ENCODE assay signal across 16 mouse cellular contexts in genomic region chr1:143764443-143764842, GRCm38 (mm10). TPM values are rescaled to one million over a fixed set of nuclear protein-coding genes. Genes with fewer than 3 reads are reported as not detected.
DNase-seq lines count a peak whose midpoint lies in the region; ATAC-seq and TF ChIP-seq lines count a peak whose summit lies in the region.
"Had no signal": no experiment of that assay in that cellular context is flagged by ENCODE, and none has a peak within 500 bp of the region (broad histone marks: within the 10 kb centered on the region; RNA-seq: fewer than 3 reads in every experiment).

No protein-coding gene starts in this region.

- H3K9ac ChIP-seq in embryonic facial prominence, embryonic 14.5 days (ENCODE audit: low read depth, low read length) = no peak overlapping the region
- H3K9ac ChIP-seq in kidney, postnatal 0 days (ENCODE audit: low read depth, low read length) = no peak overlapping the region
- no peak overlapping the region for H3K9ac ChIP-seq in midbrain, embryonic 14.5 days (replicated peaks; ENCODE audit: low read length)
- no peak overlapping the region for H3K9ac ChIP-seq in midbrain, embryonic 11.5 days (ENCODE audit: low read length)
- no peak overlapping the region for H3K9ac ChIP-seq in stomach, postnatal 0 days (ENCODE audit: low read length)
- H3K9ac ChIP-seq: hindbrain, embryonic 14.5 days had no signal

- TF ChIP-seq CTCF in kidney, postnatal 0 days (IDR thresholded peaks at IDR 0.05; ENCODE audit: low read depth) = peak; percentile 42; the same call in 1 of the 2 replicates
- peak; percentile 58 for TF ChIP-seq CTCF in stomach, postnatal 0 days (IDR thresholded peaks at IDR 0.05; ENCODE audit: low read depth)

- TF ChIP-seq EP300 in stomach, postnatal 0 days (optimal IDR thresholded peaks at IDR 0.05) = no peak

- ATAC-seq in embryonic facial prominence, embryonic 14.5 days (ENCODE audit: low read depth) = no peak
- ATAC-seq in kidney, postnatal 0 days (replicated peaks; ENCODE audit: low FRiP score, low read depth) = no peak
- ATAC-seq in midbrain, embryonic 14.5 days (ENCODE audit: low FRiP score, low TSS enrichment) = no peak
- no peak for ATAC-seq in midbrain, embryonic 11.5 days (ENCODE audit: low FRiP score)
- ATAC-seq in stomach, postnatal 0 days (ENCODE audit: low FRiP score, low TSS enrichment) = no peak

- H3K4me3 ChIP-seq in embryonic facial prominence, embryonic 14.5 days (ENCODE audit: low read depth, low read length) = no peak overlapping the region
- H3K4me3 ChIP-seq in embryonic facial prominence, embryonic 10.5 days = no peak overlapping the region
- no peak overlapping the region for H3K4me3 ChIP-seq in kidney, postnatal 0 days (replicated peaks; ENCODE audit: low read depth, low read length)
- no peak overlapping the region for H3K4me3 ChIP-seq in midbrain, embryonic 14.5 days (replicated peaks; ENCODE audit: low read depth, low read length)
- no peak overlapping the region for H3K4me3 ChIP-seq in midbrain, embryonic 11.5 days (ENCODE audit: low read depth, low read length)
- no peak overlapping the region for H3K4me3 ChIP-seq in stomach, postnatal 0 days (ENCODE audit: low read depth, low read length)
- H3K4me3 ChIP-seq: erythroblast, embryonic 14.5 days had no signal

- DNase-seq in embryonic facial prominence, embryonic 14.5 days (ENCODE audit: low spot score) = peak; percentile 14
- DNase-seq in embryonic facial prominence, embryonic 10.5 days (ENCODE audit: low spot score) = no peak
- DNase-seq in kidney, postnatal 0 days (ENCODE audit: low spot score) = peak; percentile 28
- no peak for DNase-seq in kidney, adult 8-10 months
- peak; percentile 49 for DNase-seq in midbrain, embryonic 14.5 days
- DNase-seq in midbrain, embryonic 11.5 days (ENCODE audit: low spot score, missing footprints) = no peak
- DNase-seq in stomach, postnatal 0 days (ENCODE audit: low spot score) = no peak
- no peak for DNase-seq in left cerebral cortex, adult 8-10 months (ENCODE audit: low spot score in 2 of 2)
- DNase-seq: adrenal gland, postnatal 36 days; cerebellum, postnatal 14 days; kidney, adult 11 months; kidney, postnatal 14 days; layer of hippocampus, adult 9-11 months; right cerebral cortex, postnatal 25 days had no signal

- no peak overlapping the region for H3K4me2 ChIP-seq in embryonic facial prominence, embryonic 14.5 days (ENCODE audit: low read depth, low read length)
- no peak overlapping the region for H3K4me2 ChIP-seq in kidney, postnatal 0 days (ENCODE audit: low read length)
- H3K4me2 ChIP-seq in midbrain, embryonic 14.5 days (ENCODE audit: low read length) = no peak overlapping the region
- no peak overlapping the region for H3K4me2 ChIP-seq in midbrain, embryonic 11.5 days
- H3K4me2 ChIP-seq in stomach, postnatal 0 days (replicated peaks; ENCODE audit: low read depth) = no peak overlapping the region
- H3K4me2 ChIP-seq: hindbrain, embryonic 14.5 days had no signal

- H3K4me1 ChIP-seq in embryonic facial prominence, embryonic 14.5 days (ENCODE audit: control insufficient read depth, insufficient read depth, low read length) = no peaks in the 10 kb centered on the region
- no peaks in the 10 kb centered on the region for H3K4me1 ChIP-seq in embryonic facial prominence, embryonic 10.5 days
- no peaks in the 10 kb centered on the region for H3K4me1 ChIP-seq in kidney, postnatal 0 days (replicated peaks; ENCODE audit: insufficient read depth, low read length)
- no peaks in the 10 kb centered on the region for H3K4me1 ChIP-seq in midbrain, embryonic 14.5 days (ENCODE audit: control insufficient read depth, insufficient read depth, low read length)
- no peaks in the 10 kb centered on the region for H3K4me1 ChIP-seq in midbrain, embryonic 11.5 days (ENCODE audit: control insufficient read depth, insufficient read depth, low read length)
- H3K4me1 ChIP-seq in stomach, postnatal 0 days (replicated peaks; ENCODE audit: control insufficient read depth, insufficient read depth) = no peaks in the 10 kb centered on the region

- no peak overlapping the region for H3K27ac ChIP-seq in embryonic facial prominence, embryonic 14.5 days (replicated peaks; ENCODE audit: low read depth, low read length)
- no peak overlapping the region for H3K27ac ChIP-seq in embryonic facial prominence, embryonic 10.5 days (replicated peaks)
- H3K27ac ChIP-seq in kidney, postnatal 0 days = no peak overlapping the region
- no peak overlapping the region for H3K27ac ChIP-seq in midbrain, embryonic 14.5 days (replicated peaks; ENCODE audit: low read depth, low read length)
- H3K27ac ChIP-seq in midbrain, embryonic 11.5 days (ENCODE audit: low read depth, low read length) = no peak overlapping the region
- no peak overlapping the region for H3K27ac ChIP-seq in stomach, postnatal 0 days (replicated peaks)
- H3K27ac ChIP-seq: hindbrain, embryonic 14.5 days had no signal

- peaks cover 48% of the 10 kb centered on the region for H3K36me3 ChIP-seq in embryonic facial prominence, embryonic 14.5 days (ENCODE audit: control insufficient read depth, insufficient read depth, low read length)
- peaks cover 61% of the 10 kb centered on the region for H3K36me3 ChIP-seq in embryonic facial prominence, embryonic 10.5 days (replicated peaks)
- peaks cover 25% of the 10 kb centered on the region; the same call in 1 of the 2 replicates for H3K36me3 ChIP-seq in kidney, postnatal 0 days (ENCODE audit: insufficient read depth, low read length)
- peaks cover 67% of the 10 kb centered on the region for H3K36me3 ChIP-seq in midbrain, embryonic 14.5 days (ENCODE audit: control insufficient read depth, insufficient read depth, low read length)
- H3K36me3 ChIP-seq in midbrain, embryonic 11.5 days (ENCODE audit: control insufficient read depth, insufficient read depth, low read length) = peaks cover 13% of the 10 kb centered on the region
- H3K36me3 ChIP-seq in stomach, postnatal 0 days (ENCODE audit: control insufficient read depth, insufficient read depth, low read length) = 0 out of 2 replicates have a peak, but pooled peaks cover 2% of the 10 kb centered on the region

- 80% methylated on average over 1 of the region's 1 CpGs for WGBS in embryonic facial prominence, embryonic 14.5 days
- 85% methylated on average over 1 of the region's 1 CpGs for whole genome bisulfite sequencing in embryonic facial prominence, embryonic 10.5 days
- 74% methylated on average over 1 of the region's 1 CpGs for WGBS in kidney, postnatal 0 days
- WGBS in midbrain, embryonic 14.5 days = 76% methylated on average over 1 of the region's 1 CpGs
- WGBS in midbrain, embryonic 11.5 days = 89% methylated on average over 1 of the region's 1 CpGs
- 56% methylated on average over 1 of the region's 1 CpGs for WGBS in stomach, postnatal 0 days

- H3K27me3 ChIP-seq in embryonic facial prominence, embryonic 14.5 days (replicated peaks; ENCODE audit: control insufficient read depth, insufficient read depth, low read length) = no peaks in the 10 kb centered on the region
- no peaks in the 10 kb centered on the region for H3K27me3 ChIP-seq in embryonic facial prominence, embryonic 10.5 days (replicated peaks; ENCODE audit: low read depth, poor library complexity, severe bottlenecking)
- no peaks in the 10 kb centered on the region for H3K27me3 ChIP-seq in kidney, postnatal 0 days (ENCODE audit: insufficient read depth, low read length)
- no peaks in the 10 kb centered on the region for H3K27me3 ChIP-seq in midbrain, embryonic 14.5 days (ENCODE audit: control insufficient read depth, insufficient read depth, low read length)
- no peaks in the 10 kb centered on the region for H3K27me3 ChIP-seq in midbrain, embryonic 11.5 days (ENCODE audit: control insufficient read depth, insufficient read depth, low read length)
- no peaks in the 10 kb centered on the region for H3K27me3 ChIP-seq in stomach, postnatal 0 days (ENCODE audit: control insufficient read depth, insufficient read depth, low read length)

- no peaks in the 10 kb centered on the region for H3K9me3 ChIP-seq in embryonic facial prominence, embryonic 14.5 days (ENCODE audit: control insufficient read depth, low read length)
- H3K9me3 ChIP-seq in embryonic facial prominence, embryonic 10.5 days = no peaks in the 10 kb centered on the region
- no peaks in the 10 kb centered on the region for H3K9me3 ChIP-seq in kidney, postnatal 0 days (replicated peaks; ENCODE audit: low read length)
- no peaks in the 10 kb centered on the region for H3K9me3 ChIP-seq in midbrain, embryonic 14.5 days (ENCODE audit: control insufficient read depth, low read length)
- no peaks in the 10 kb centered on the region for H3K9me3 ChIP-seq in midbrain, embryonic 11.5 days (ENCODE audit: control insufficient read depth, low read length)
- H3K9me3 ChIP-seq in stomach, postnatal 0 days (ENCODE audit: control insufficient read depth, low read length) = no peaks in the 10 kb centered on the region

RNA-seq across cellular contexts. Expression of gene Trove2, which starts 12.4 kb away (rescaled TPM):
- 17.4 and 19.4 TPM in 2 replicates for polyA plus RNA-seq in embryonic facial prominence, embryonic 14.5 days (2014; fragmentation: Nextera tagmentation; extraction: Ambion mirVana)
- polyA plus RNA-seq in embryonic facial prominence, embryonic 10.5 days (2016; fragmentation: Nextera tagmentation; extraction: Ambion mirVana) = 29.6 and 31.6 TPM in 2 replicates
- polyA plus RNA-seq in kidney, postnatal 0 days (2015; fragmentation: Nextera tagmentation; extraction: Ambion mirVana) = 12.4 and 14.1 TPM in 2 replicates
- polyA plus RNA-seq in midbrain, embryonic 14.5 days (2014; fragmentation: Nextera tagmentation; extraction: Ambion mirVana) = 28.8 and 45.9 TPM in 2 replicates
- 42.2 and 47.0 TPM in 2 replicates for polyA plus RNA-seq in midbrain, embryonic 11.5 days (2014; fragmentation: Nextera tagmentation; extraction: Ambion mirVana)
- 8.7 and 8.9 TPM in 2 replicates for polyA plus RNA-seq in stomach, postnatal 0 days (2015; fragmentation: Nextera tagmentation; extraction: Ambion mirVana)
- total RNA-seq in left cerebral cortex, adult 8-10 months (2022) = 10 to 100 TPM; 26.5 to 29.2 (median 27.7) TPM
- polyA plus RNA-seq: erythroblast, embryonic 14.5 days had no signal

RNA-seq across cellular contexts. Expression of gene Uchl5, which starts 12.6 kb away (rescaled TPM):
- polyA plus RNA-seq in embryonic facial prominence, embryonic 14.5 days (2014; fragmentation: Nextera tagmentation; extraction: Ambion mirVana) = 56.1 and 68.9 TPM in 2 replicates
- polyA plus RNA-seq in embryonic facial prominence, embryonic 10.5 days (2016; fragmentation: Nextera tagmentation; extraction: Ambion mirVana) = 118 and 122 TPM in 2 replicates
- polyA plus RNA-seq in kidney, postnatal 0 days (2015; fragmentation: Nextera tagmentation; extraction: Ambion mirVana) = 71.6 and 77.5 TPM in 2 replicates
- 51.3 and 52.4 TPM in 2 replicates for polyA plus RNA-seq in midbrain, embryonic 14.5 days (2014; fragmentation: Nextera tagmentation; extraction: Ambion mirVana)
- polyA plus RNA-seq in midbrain, embryonic 11.5 days (2014; fragmentation: Nextera tagmentation; extraction: Ambion mirVana) = 84.5 and 88.5 TPM in 2 replicates
- 57.6 and 61.5 TPM in 2 replicates for polyA plus RNA-seq in stomach, postnatal 0 days (2015; fragmentation: Nextera tagmentation; extraction: Ambion mirVana)
- 10 to 100 TPM; 38.2 to 46.8 (median 41.6) TPM for total RNA-seq in left cerebral cortex, adult 8-10 months (2022)

RNA-seq across cellular contexts. Expression of gene Glrx2, which starts 48.3 kb away (rescaled TPM):
- 71.6 and 71.7 TPM in 2 replicates for polyA plus RNA-seq in embryonic facial prominence, embryonic 14.5 days (2014; fragmentation: Nextera tagmentation; extraction: Ambion mirVana)
- polyA plus RNA-seq in embryonic facial prominence, embryonic 10.5 days (2016; fragmentation: Nextera tagmentation; extraction: Ambion mirVana) = 79.3 and 79.7 TPM in 2 replicates
- 113 and 121 TPM in 2 replicates for polyA plus RNA-seq in kidney, postnatal 0 days (2015; fragmentation: Nextera tagmentation; extraction: Ambion mirVana)
- polyA plus RNA-seq in midbrain, embryonic 14.5 days (2014; fragmentation: Nextera tagmentation; extraction: Ambion mirVana) = 99.9 and 117 TPM in 2 replicates
- 69.2 and 71.2 TPM in 2 replicates for polyA plus RNA-seq in midbrain, embryonic 11.5 days (2014; fragmentation: Nextera tagmentation; extraction: Ambion mirVana)
- polyA plus RNA-seq in stomach, postnatal 0 days (2015; fragmentation: Nextera tagmentation; extraction: Ambion mirVana) = 104 TPM in 2 replicates
- 100 to 1,000 TPM in 3 of 4 experiments, 10 to 100 TPM in 1; 99.9 to 149 (median 112) TPM for total RNA-seq in left cerebral cortex, adult 8-10 months (2022)

Comparison
In these comparisons a context has a peak if more than half of its experiments do, and no peak if none do; other contexts are left out.
1. DNase-seq: peak in embryonic facial prominence, embryonic 14.5 days (single experiment), kidney, postnatal 0 days (single experiment) and midbrain, embryonic 14.5 days (single experiment); none in embryonic facial prominence, embryonic 10.5 days (single experiment), kidney, adult 8-10 months (0 of 2), midbrain, embryonic 11.5 days (single experiment), stomach, postnatal 0 days (single experiment) and left cerebral cortex, adult 8-10 months (0 of 2).